Mouse (Mus musculus) embryonic fibroblast, embryonic 13.5 days (primary cell): Measurements from ENCODE around the gene Grid2.

Experiments used
- CTCF ChIP-seq: IDR thresholded peaks from 2 replicates; pipeline ENCODE4 v1.5.1; 2011; ENCODE audit warnings: mild to moderate bottlenecking, control low read depth, low read length, moderate library complexity, borderline replicate concordance; ENCODE audit not compliant: insufficient read depth
- POLR2A ChIP-seq: IDR thresholded peaks from 2 replicates; pipeline ENCODE4 v1.6.1; 2011; ENCODE audit warnings: low read depth, mild to moderate bottlenecking, control low read depth, low read length, moderate library complexity

DNA sequence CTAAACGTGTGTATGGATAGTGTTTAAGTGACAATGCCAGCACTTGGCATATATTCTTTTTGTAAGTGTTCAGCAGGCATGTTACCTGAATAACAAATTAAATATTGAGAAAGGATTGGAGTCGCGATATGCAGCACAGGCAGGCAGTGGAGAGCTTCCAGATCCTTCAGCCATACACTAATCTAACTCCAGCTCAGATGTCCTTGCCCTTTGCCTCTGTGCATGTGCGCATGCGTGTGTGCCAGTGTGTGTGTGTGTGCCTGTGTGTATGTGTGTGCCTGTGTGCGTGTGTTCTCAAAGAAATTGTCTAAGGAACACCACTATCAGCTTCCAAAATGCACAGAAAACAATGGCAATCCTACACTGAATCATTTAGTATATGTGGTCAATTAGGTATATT lies 708.6 kb downstream of the Grid2 start:
- TF ChIP-seq POLR2A, result no peak
- TF ChIP-seq CTCF, result no peak
